Mouse (Mus musculus): ENCODE measurements around the gene Olfr393.

Olfr393 gene

GRCm38 (mm10) chr11:73851354-73851753 is at the start of gene Olfr393:
TSS of gene Olfr393 (minus strand) at chr11:73851454.
- in situ Hi-C loops (cut with MboI, MseI) = no loop called here

GRCm38 (mm10) chr11:73890671-73891070 is 39.4 kb upstream of the Olfr393 start, which contains the start of gene Olfr394:
TSS of gene Olfr394 (minus strand) at chr11:73890771.
- in situ Hi-C loops (cut with MboI, MseI) = no loop called here

- in situ Hi-C loops (cut with MboI, MseI) = no loop called here
Observed at GRCm38 (mm10) chr11:73816949-73817348, 34.3 kb downstream of the Olfr393 start, which contains the start of gene Olfr392. TSS of gene Olfr392 (minus strand) at chr11:73817049.

GRCm38 (mm10) chr11:73802952-73803351 is 48.3 kb downstream of the Olfr393 start, which contains the start of gene Olfr391-ps:
TSS of gene Olfr391-ps (minus strand) at chr11:73803052.
- in situ Hi-C loops (cut with MboI, MseI) = no loop called here
